Mouse (Mus musculus): ENCODE results near the gene G6pdx. TPM values are rescaled to one million over a fixed set of nuclear protein-coding genes. Genes with fewer than 3 reads are reported as not detected.

Gene G6pdx
- 1 to 10 TPM; 9.1 to 10.0 TPM for total RNA-seq (2021)

GRCm38 (mm10) chrX:74428826-74429276, at the start of gene G6pdx:
TSS of gene G6pdx (minus strand) at chrX:74429194.
- peak; percentile 87 for DNase-seq

- no peak for DNase-seq
Observed at GRCm38 (mm10) chrX:74452773-74453172, 23.8 kb upstream of the G6pdx start.

GRCm38 (mm10) chrX:74451157-74451912, 22.3 kb upstream of the G6pdx start:
- DNase-seq: no peak

GRCm38 (mm10) chrX:74429290-74429821, 362 bp upstream of the G6pdx start:
- DNase-seq: peak; percentile 74

- no peak for DNase-seq
Observed at GRCm38 (mm10) chrX:74428146-74428825, 708 bp downstream of the G6pdx start.

- DNase-seq: no peak
Observed at GRCm38 (mm10) chrX:74427116-74427515, 1.9 kb downstream of the G6pdx start.

- no peak for DNase-seq
Observed at GRCm38 (mm10) chrX:74426256-74426655, 2.7 kb downstream of the G6pdx start.

- DNase-seq: peak; percentile 12
Observed at GRCm38 (mm10) chrX:74425195-74425594, 3.8 kb downstream of the G6pdx start.

GRCm38 (mm10) chrX:74424443-74424842, 4.6 kb downstream of the G6pdx start:
- DNase-seq: no peak

GRCm38 (mm10) chrX:74413377-74413776, 15.6 kb downstream of the G6pdx start:
- DNase-seq: peak; percentile 80

- DNase-seq: no peak
Observed at GRCm38 (mm10) chrX:74408340-74408739, 20.7 kb downstream of the G6pdx start.

- DNase-seq: no peak
Observed at GRCm38 (mm10) chrX:74400136-74400535, 28.9 kb downstream of the G6pdx start.

GRCm38 (mm10) chrX:74392535-74393443, 36.2 kb downstream of the G6pdx start, which contains the start of the genes Fam3a and Ikbkg:
TSS of gene Fam3a (minus strand) at chrX:74393272.
TSS of gene Ikbkg (plus strand) at chrX:74393290.
- peak; percentile 83 for DNase-seq

GRCm38 (mm10) chrX:74388153-74388552, 40.8 kb downstream of the G6pdx start:
- DNase-seq: no peak

- DNase-seq: no peak
Observed at GRCm38 (mm10) chrX:74384451-74384850, 44.5 kb downstream of the G6pdx start.

- peak; percentile 89 for DNase-seq
Observed at GRCm38 (mm10) chrX:74372888-74373549, 56.0 kb downstream of the G6pdx start, which contains the start of the genes Ubl4a and Slc10a3. TSS of gene Ubl4a (minus strand) at chrX:74373218. TSS of gene Slc10a3 (minus strand) at chrX:74373349.

GRCm38 (mm10) chrX:74368209-74368909, 60.6 kb downstream of the G6pdx start:
- DNase-seq: peak; percentile 75

GRCm38 (mm10) chrX:74367512-74367911, 61.5 kb downstream of the G6pdx start:
- no peak for DNase-seq
